Mouse (Mus musculus) spleen, adult 2 months (tissue): ENCODE data around the gene Olfr993.

Experiments
- CTCF ChIP-seq: fragments of 200-500 bp; IDR thresholded peaks from 2 replicates; pipeline ENCODE4 v1.5.1; 2011; ENCODE audit warnings: mild to moderate bottlenecking, inconsistent platforms; ENCODE audit not compliant: insufficient read depth, insufficient read length, insufficient replicate concordance; ENCODE audit errors: extremely low read depth
- POLR2A ChIP-seq: fragments of 200-500 bp; IDR thresholded peaks from 2 replicates; pipeline ENCODE4 v1.6.1; 2011; ENCODE audit warnings: low read depth, low read length, inconsistent platforms

GRCm38 (mm10) chr2:85414777-85415176 lies at the start of gene Olfr993:
- no peak for TF ChIP-seq CTCF
- TF ChIP-seq POLR2A, result no peak
